Mouse (Mus musculus): Measurements from ENCODE around the gene Fhdc1.

Gene Fhdc1

GRCm38 (mm10) chr3:84480006-84480897, at the start of gene Fhdc1:
Gene Fhdc1 (minus strand): TSS chr3:84480429.
- in situ Hi-C loops (cut with MboI, MseI), result loop anchor here in 1 of 2 experiments (5.0 kb wide), 1 partner anchor 128 kb away; no protein-coding TSS in a partner anchor

- in situ Hi-C loops (cut with MboI, MseI), result loop anchor here in 1 of 2 experiments (5.0 kb wide), 1 partner anchor 72 kb away; no protein-coding TSS in a partner anchor
Measured at GRCm38 (mm10) chr3:84529021-84529420, 48.8 kb upstream of the Fhdc1 start.

- in situ Hi-C loops (cut with MboI, MseI), result loop anchor here in 1 of 2 experiments (5.0 kb wide), 1 partner anchor 68 kb away; no protein-coding TSS in a partner anchor
Measured at GRCm38 (mm10) chr3:84524952-84525351, 44.7 kb upstream of the Fhdc1 start.

GRCm38 (mm10) chr3:84516163-84516562, 35.9 kb upstream of the Fhdc1 start:
- in situ Hi-C loops (cut with MboI, MseI), result no loop called here

DNA sequence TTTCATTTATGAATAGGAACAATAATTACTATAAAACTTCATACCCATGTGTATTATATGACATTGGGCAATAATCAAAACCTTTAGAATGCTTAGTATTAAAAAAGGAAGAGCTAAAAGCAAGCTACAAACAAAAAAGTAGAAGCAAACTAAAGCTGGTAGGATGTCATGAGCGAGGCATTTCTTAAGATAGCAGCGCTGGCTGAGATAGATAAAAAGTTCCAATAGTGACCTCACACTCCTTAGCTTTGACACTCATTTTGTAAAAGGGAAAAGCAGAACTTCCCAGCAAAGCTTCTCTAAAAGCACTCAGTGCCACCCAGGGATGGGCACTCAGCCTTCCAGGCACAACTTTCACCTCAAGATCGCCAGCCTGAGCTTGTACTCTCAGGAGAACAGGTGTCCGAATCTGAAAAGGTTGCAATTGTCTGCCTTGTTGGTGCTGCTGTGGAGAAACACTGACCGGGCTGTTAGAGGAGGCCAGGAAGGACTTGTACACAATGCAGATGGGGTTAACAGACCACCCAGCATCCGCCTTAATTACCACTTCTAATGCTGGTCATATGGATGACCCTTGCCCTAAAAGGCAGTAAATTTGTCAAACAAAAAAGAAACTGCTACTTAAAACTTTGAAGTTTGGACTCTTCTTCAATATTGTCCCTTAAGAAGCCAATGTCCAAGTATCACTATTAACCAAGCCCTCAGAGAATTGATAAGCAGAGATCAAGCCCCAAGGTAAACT, 32.7 kb upstream of the Fhdc1 start:
- in situ Hi-C loops (cut with MboI, MseI), result no loop called here

DNA sequence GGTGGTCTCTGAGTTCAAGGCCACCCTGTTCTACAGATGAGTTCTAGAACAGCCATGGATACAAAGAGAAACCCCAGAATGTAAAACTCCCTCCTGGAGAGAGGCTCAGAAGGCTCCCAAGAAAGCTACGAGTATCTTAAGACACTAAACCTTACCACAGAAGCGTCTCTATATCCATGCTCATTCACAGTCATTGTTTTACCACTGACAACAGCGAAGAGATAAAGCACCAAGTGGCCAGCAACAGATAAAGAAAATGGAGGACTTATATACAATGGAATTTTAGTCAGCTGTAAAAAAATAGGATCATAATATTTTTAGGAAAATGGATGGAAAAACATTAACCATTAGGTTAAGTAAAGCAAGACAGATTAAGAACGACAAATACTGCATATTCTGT, 25.0 kb upstream of the Fhdc1 start:
- in situ Hi-C loops (cut with MboI, MseI), result no loop called here

DNA sequence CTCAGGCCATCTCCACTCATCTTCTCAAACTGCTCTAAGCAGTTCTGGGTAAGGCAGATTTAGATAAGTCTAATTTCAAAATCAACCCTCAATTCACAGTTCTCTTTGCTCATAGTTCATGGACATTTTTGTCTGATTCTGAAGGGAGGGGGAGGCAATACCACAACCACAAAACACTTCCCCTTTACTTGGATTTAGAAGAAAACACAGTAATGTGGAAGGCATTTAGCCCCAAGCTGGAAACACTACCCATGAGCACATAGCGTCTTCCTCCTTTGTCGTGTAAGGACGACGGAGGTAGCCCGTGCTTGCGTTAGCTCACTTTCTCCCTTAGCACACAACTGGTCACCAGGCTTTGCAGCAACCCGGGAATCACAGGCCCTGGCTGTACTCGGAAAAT, 24.1 kb upstream of the Fhdc1 start:
- in situ Hi-C loops (cut with MboI, MseI), result no loop called here

DNA sequence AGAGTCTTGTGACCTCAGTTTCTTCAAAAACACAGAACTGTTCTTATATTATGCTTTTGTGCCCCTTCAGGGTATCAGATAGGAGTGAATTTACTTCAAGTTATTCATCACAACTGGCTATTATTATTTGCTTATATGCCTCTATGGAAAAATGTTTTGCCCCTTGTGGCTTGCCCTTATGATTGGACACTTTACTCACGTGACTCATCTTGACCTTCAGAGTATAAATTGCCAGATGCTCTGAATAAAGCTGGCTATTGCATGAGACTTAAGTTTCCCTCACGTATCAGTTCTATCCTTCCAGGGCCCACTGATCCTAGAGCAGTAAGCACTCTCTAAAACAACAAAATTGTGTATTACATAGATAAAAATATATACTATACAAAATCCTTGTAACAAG, 21.9 kb upstream of the Fhdc1 start:
- in situ Hi-C loops (cut with MboI, MseI), result no loop called here

GRCm38 (mm10) chr3:84500491-84500890, 20.3 kb upstream of the Fhdc1 start:
- in situ Hi-C loops (cut with MboI, MseI), result no loop called here

DNA sequence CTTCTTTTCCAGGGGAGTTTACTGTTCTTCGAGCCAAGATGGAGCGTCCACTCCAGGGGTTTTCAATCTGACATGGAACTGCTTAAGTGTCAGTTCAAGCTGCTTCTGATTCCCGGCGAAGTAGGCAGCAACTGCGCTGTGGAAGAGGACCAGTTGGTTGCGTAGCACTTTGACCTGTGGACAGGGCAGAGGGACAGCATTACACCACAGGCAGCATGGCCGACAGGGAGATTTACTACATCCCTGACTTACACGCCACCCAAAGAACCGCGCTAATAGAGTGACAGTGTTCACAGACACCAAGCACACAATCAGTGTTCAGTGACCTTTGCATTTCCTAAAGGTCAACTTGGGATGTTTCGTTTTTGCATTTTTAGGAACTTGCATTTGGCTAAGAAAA, 17.5 kb upstream of the Fhdc1 start:
- in situ Hi-C loops (cut with MboI, MseI), result no loop called here

- in situ Hi-C loops (cut with MboI, MseI), result no loop called here
Measured at GRCm38 (mm10) chr3:84492657-84493056, 12.4 kb upstream of the Fhdc1 start.

GRCm38 (mm10) chr3:84492148-84492547, 11.9 kb upstream of the Fhdc1 start:
- in situ Hi-C loops (cut with MboI, MseI), result no loop called here

GRCm38 (mm10) chr3:84488716-84489115, 8.5 kb upstream of the Fhdc1 start:
- in situ Hi-C loops (cut with MboI, MseI), result no loop called here

DNA sequence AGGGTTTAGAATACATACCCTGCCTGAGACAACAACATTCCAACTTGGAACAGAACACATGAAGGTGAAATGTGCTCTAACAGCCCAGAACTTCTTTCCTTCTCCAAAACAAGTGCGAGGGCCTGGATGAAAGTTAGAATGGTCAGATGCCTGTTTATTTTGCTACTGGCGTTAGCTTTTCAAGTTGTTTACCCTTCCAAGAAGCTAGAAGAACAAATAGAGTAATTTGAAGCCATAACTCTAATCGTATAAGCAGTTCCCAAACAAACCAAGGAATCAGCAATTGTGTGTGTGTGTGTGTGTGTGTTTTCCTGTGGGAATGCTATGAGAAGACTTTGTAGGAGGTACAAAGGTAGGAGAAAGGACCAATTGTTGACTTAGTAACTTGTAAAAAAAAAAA, 4.7 kb upstream of the Fhdc1 start:
- in situ Hi-C loops (cut with MboI, MseI), result loop anchor here in 1 of 2 experiments (5.0 kb wide), 1 partner anchor 133 kb away; no protein-coding TSS in a partner anchor

GRCm38 (mm10) chr3:84484333-84484732, 4.1 kb upstream of the Fhdc1 start:
- in situ Hi-C loops (cut with MboI, MseI), result loop anchor here in 1 of 2 experiments (5.0 kb wide), 1 partner anchor 132 kb away; no protein-coding TSS in a partner anchor

GRCm38 (mm10) chr3:84482121-84482520, 1.9 kb upstream of the Fhdc1 start:
- in situ Hi-C loops (cut with MboI, MseI), result loop anchor here in 1 of 2 experiments (5.0 kb wide), 1 partner anchor 130 kb away; no protein-coding TSS in a partner anchor

DNA sequence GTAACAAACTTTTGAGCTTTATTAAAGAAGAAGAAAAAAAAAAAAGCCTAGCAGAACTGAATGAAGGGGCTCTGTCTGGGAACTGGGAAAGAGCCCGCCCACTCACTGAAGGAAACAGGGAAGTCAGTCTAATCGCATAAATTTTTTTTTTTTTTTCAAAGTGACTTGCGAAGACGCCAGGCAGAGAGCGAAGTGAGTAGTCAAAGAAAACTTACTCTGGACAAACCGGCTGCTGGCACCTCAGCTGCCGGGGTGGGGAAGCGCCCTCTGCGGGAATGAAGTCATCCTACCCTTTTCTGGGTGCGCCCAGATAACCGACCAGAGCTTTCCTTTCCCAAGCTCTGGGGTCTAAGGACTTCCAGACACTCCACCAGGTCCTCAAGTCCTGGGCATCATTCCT, 875 bp upstream of the Fhdc1 start:
- in situ Hi-C loops (cut with MboI, MseI), result loop anchor here in 1 of 2 experiments (5.0 kb wide), 1 partner anchor 129 kb away; no protein-coding TSS in a partner anchor

GRCm38 (mm10) chr3:84479293-84480005, 780 bp downstream of the Fhdc1 start:
- in situ Hi-C loops (cut with MboI, MseI), result loop anchor here in 1 of 2 experiments (5.0 kb wide), 1 partner anchor 127 kb away; no protein-coding TSS in a partner anchor

DNA sequence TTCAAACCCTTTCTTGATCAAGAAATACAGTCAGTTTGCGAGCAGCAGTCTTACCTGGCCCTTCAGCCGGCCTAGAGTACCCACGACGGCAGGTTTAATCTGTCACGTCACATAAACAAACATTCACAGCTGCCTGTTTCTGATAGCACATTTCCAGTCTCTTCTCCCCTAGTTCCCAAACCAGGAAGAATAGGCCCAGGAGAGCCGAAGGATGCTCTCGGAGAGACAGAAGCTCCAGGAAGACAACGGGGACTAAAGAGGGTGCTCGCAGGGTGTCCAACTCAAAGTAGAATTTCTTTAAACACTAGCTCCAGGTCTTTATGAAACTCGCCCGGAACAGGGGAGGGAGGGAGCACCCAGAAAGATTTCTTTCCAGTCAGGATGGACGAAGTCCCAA, 1.3 kb downstream of the Fhdc1 start:
- in situ Hi-C loops (cut with MboI, MseI), result no loop called here

- in situ Hi-C loops (cut with MboI, MseI), result no loop called here
Measured at GRCm38 (mm10) chr3:84478195-84478594, 2.0 kb downstream of the Fhdc1 start.

- in situ Hi-C loops (cut with MboI, MseI), result no loop called here
Measured at GRCm38 (mm10) chr3:84477498-84477897, 2.7 kb downstream of the Fhdc1 start.

Measured in T-helper 17 cell (primary cell).